ENCODE assay signal across 8 mouse cellular contexts in the genomic region with DNA sequence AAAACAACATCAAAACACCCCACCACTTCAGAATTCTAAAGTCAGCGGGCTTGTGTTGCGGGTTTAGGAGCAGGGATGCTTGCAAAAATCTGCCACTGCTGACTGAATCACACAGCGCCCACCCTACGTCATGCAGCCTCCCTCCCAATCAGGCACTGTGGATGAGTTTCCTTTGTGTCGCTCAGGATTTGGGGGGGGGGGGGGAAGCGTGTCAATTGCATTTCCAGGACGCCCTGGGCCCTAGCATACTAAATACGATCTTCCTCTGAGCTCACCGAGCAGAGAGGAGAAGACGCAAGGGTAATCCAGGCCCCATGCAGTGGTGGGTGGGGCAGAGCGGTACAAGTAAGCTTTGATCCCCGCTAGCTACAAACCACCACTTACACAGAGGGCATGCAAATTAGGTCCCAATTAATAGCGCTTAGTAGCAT.
DNase-seq lines count a peak whose midpoint lies in the region; ATAC-seq and TF ChIP-seq lines count a peak whose summit lies in the region.

No protein-coding gene starts in this region.

- H3K9ac ChIP-seq in lung, embryonic 14.5 days = peak overlapping the region; percentile 51
- peak overlapping the region; percentile 69 for H3K9ac ChIP-seq in heart, embryonic 16.5 days (ENCODE audit: low read length)

- H3K4me1 ChIP-seq in lung, embryonic 14.5 days (ENCODE audit: insufficient read depth) = peaks cover 10% of the 10 kb centered on the region
- H3K4me1 ChIP-seq in embryonic facial prominence, embryonic 10.5 days = peaks cover 33% of the 10 kb centered on the region
- peaks cover 31% of the 10 kb centered on the region for H3K4me1 ChIP-seq in heart, embryonic 16.5 days (ENCODE audit: control insufficient read depth, insufficient read depth, low read length)

- H3K9me3 ChIP-seq in lung, embryonic 14.5 days (ENCODE audit: low read depth, low read length) = no peaks in the 10 kb centered on the region
- H3K9me3 ChIP-seq in embryonic facial prominence, embryonic 10.5 days = no peaks in the 10 kb centered on the region
- H3K9me3 ChIP-seq in heart, embryonic 16.5 days (replicated peaks; ENCODE audit: control insufficient read depth, low read length) = no peaks in the 10 kb centered on the region

- H3K27ac ChIP-seq in lung, embryonic 14.5 days (ENCODE audit: low read depth) = peak overlapping the region; percentile 60
- H3K27ac ChIP-seq in embryonic facial prominence, embryonic 10.5 days (replicated peaks) = peak overlapping the region; percentile 87
- H3K27ac ChIP-seq in heart, embryonic 16.5 days (ENCODE audit: low read length) = peak overlapping the region; percentile 23

- peak; percentile 71 for ATAC-seq in lung, embryonic 14.5 days (ENCODE audit: insufficient read depth)
- peak; percentile 50 for ATAC-seq in heart, embryonic 16.5 days (replicated peaks; ENCODE audit: extremely low read depth, insufficient read depth, low FRiP score)

- H3K4me3 ChIP-seq in lung, embryonic 14.5 days (ENCODE audit: low read depth, low read length) = peak overlapping the region; percentile 35
- H3K4me3 ChIP-seq in embryonic facial prominence, embryonic 10.5 days = peak overlapping the region; percentile 61
- peak overlapping the region; percentile 48 for H3K4me3 ChIP-seq in heart, embryonic 16.5 days (ENCODE audit: low read length)

- peak; percentile 65 for DNase-seq in lung, embryonic 14.5 days
- DNase-seq in lung, postnatal 25 days (ENCODE audit: low spot score) = no peak
- peak; percentile 84 for DNase-seq in embryonic facial prominence, embryonic 10.5 days (ENCODE audit: low spot score)
- DNase-seq in layer of hippocampus, postnatal 10 days (ENCODE audit: low spot score in 2 of 2) = peak; percentile 68 to 74
- DNase-seq in lung, postnatal 10 days = peak; percentile 69
- DNase-seq in right cerebral cortex, postnatal 25 days = peak; percentile 64
- DNase-seq in urinary bladder, adult 18-20 months (ENCODE audit: low spot score in 2 of 2) = no peak

- 2% methylated on average over 13 of the region's 13 CpGs for WGBS in lung, embryonic 14.5 days
- WGBS in embryonic facial prominence, embryonic 10.5 days = under 1% methylated on average over 13 of the region's 13 CpGs
- WGBS in heart, embryonic 16.5 days = 2% methylated on average over 13 of the region's 13 CpGs

- H3K36me3 ChIP-seq in lung, embryonic 14.5 days (ENCODE audit: insufficient read depth) = no peaks in the 10 kb centered on the region
- H3K36me3 ChIP-seq in embryonic facial prominence, embryonic 10.5 days (replicated peaks) = no peaks in the 10 kb centered on the region
- H3K36me3 ChIP-seq in heart, embryonic 16.5 days (ENCODE audit: control insufficient read depth, insufficient read depth) = no peaks in the 10 kb centered on the region

- H3K4me2 ChIP-seq in lung, embryonic 14.5 days = peak overlapping the region; percentile 67
- peak overlapping the region; percentile 76 for H3K4me2 ChIP-seq in heart, embryonic 16.5 days (ENCODE audit: low read depth, low read length)

- H3K27me3 ChIP-seq in lung, embryonic 14.5 days (ENCODE audit: insufficient read depth, low read length) = no peaks in the 10 kb centered on the region
- H3K27me3 ChIP-seq in embryonic facial prominence, embryonic 10.5 days (replicated peaks; ENCODE audit: low read depth, poor library complexity, severe bottlenecking) = no peaks in the 10 kb centered on the region
- H3K27me3 ChIP-seq in heart, embryonic 16.5 days (ENCODE audit: control insufficient read depth, insufficient read depth, low read length) = no peaks in the 10 kb centered on the region

- no peak for TF ChIP-seq CTCF in lung, embryonic 14.5 days (IDR thresholded peaks at IDR 0.05; ENCODE audit: low read depth)

Comparison
In these comparisons a context has a peak if more than half of its experiments do, and no peak if none do; other contexts are left out.
1. DNase-seq: peak in lung, embryonic 14.5 days (single experiment), embryonic facial prominence, embryonic 10.5 days (single experiment), layer of hippocampus, postnatal 10 days (2 of 2), lung, postnatal 10 days (single experiment) and right cerebral cortex, postnatal 25 days (single experiment); none in lung, postnatal 25 days (single experiment) and urinary bladder, adult 18-20 months (0 of 2).
2. H3K27ac ChIP-seq: peak in every context shown above with its lines; median percentile 87 in embryonic facial prominence, embryonic 10.5 days; 60 in lung, embryonic 14.5 days; 23 in heart, embryonic 16.5 days.
3. Peak in every context shown above with its lines, with median percentiles within 50 percentile points of each other: H3K4me3 ChIP-seq.